Mouse (Mus musculus) heart, postnatal 0 days (tissue): ENCODE results near the gene Tgfbr2. TPM values are rescaled to one million over a fixed set of nuclear protein-coding genes. Genes with fewer than 3 reads are reported as not detected.

Source experiments
- ATAC-seq: fragments of 200-750 bp; cut with Nextera tagmentation; 2 replicates; pipeline ENCODE4 v1.8.0; 2017; ENCODE audit warnings: low read depth, moderate number of reproducible peaks, moderate library complexity; ENCODE audit not compliant: insufficient read depth
- DNase-seq: peaks from one replicate; pipeline ENCODE4 v3.0.0-alpha.2; 2016; ENCODE audit warnings: low spot score
- H3K27ac ChIP-seq: fragments of 300-500 bp; sonication (generic); 2 replicates; pipeline ENCODE4 v1.5.1; 2014; ENCODE audit warnings: low read depth, mild to moderate bottlenecking
- H3K27me3 ChIP-seq: fragments of 300-500 bp; sonication (generic); 2 replicates; pipeline ENCODE4 v1.6.1; 2014; ENCODE audit warnings: low read length, mixed read lengths; ENCODE audit not compliant: control insufficient read depth, insufficient read depth
- H3K36me3 ChIP-seq: fragments of 300-500 bp; sonication (generic); replicated peaks from 2 replicates; pipeline ENCODE4 v1.6.1; 2014; ENCODE audit warnings: low read length, mixed read lengths; ENCODE audit not compliant: control insufficient read depth, insufficient read depth
- H3K4me1 ChIP-seq: fragments of 300-500 bp; sonication (generic); 2 replicates; pipeline ENCODE4 v1.6.1; 2014; ENCODE audit warnings: antibody characterized with exemption; ENCODE audit not compliant: control insufficient read depth, insufficient read depth
- H3K4me2 ChIP-seq: fragments of 300-500 bp; sonication (generic); 2 replicates; pipeline ENCODE4 v1.6.1; 2014; ENCODE audit warnings: low read depth, mild to moderate bottlenecking, low read length, moderate library complexity
- H3K4me3 ChIP-seq: fragments of 300-500 bp; sonication (generic); 2 replicates; pipeline ENCODE4 v1.5.1; 2014; ENCODE audit warnings: low read depth, low read length
- H3K9ac ChIP-seq: fragments of 300-500 bp; sonication (generic); replicated peaks from 2 replicates; pipeline ENCODE4 v1.6.1; 2014; ENCODE audit warnings: low read depth, low read length, mixed read lengths
- H3K9me3 ChIP-seq: fragments of 300-500 bp; sonication (generic); replicated peaks from 2 replicates; pipeline ENCODE4 v1.6.1; 2016; ENCODE audit warnings: low read length; ENCODE audit not compliant: control insufficient read depth
- CTCF ChIP-seq: IDR thresholded peaks from 2 replicates; pipeline ENCODE4 v1.5.1; 2016; ENCODE audit warnings: antibody characterized with exemption, control low read depth, low read depth
- EP300 ChIP-seq: IDR thresholded peaks from 2 replicates; pipeline ENCODE4 v1.6.1; 2016; ENCODE audit warnings: antibody characterized with exemption, low read depth
- WGBS: fragments of 180-500 bp; shearing (Covaris S2); extraction: QIAGEN DNeasy Blood & Tissue Kit; methylation state at CpG from one replicate; pipeline ENCODE4 v1.1.7; 2014; 5-methylcytosine and 5-hydroxymethylcytosine counted together
- polyA plus RNA-seq: library from polyadenylated mRNA; unstranded; fragments of >200 nt; fragmentation: Nextera tagmentation; extraction: Ambion mirVana; gene quantifications from 2 replicates; pipeline ENCODE4 v1.2.1, GENCODE M21; 2015
- total RNA-seq: library from RNA; depleted of rRNA; stranded (reverse); fragments of >200 nt; gene quantifications from 2 replicates; pipeline ENCODE4 v1.2.3, GENCODE M21; 2014; ENCODE audit warnings: low replicate concordance

Gene Tgfbr2
- total and polyA plus RNA-seq, 2 experiments from 2014 or later = 16.0 to 70.8 TPM

DNA sequence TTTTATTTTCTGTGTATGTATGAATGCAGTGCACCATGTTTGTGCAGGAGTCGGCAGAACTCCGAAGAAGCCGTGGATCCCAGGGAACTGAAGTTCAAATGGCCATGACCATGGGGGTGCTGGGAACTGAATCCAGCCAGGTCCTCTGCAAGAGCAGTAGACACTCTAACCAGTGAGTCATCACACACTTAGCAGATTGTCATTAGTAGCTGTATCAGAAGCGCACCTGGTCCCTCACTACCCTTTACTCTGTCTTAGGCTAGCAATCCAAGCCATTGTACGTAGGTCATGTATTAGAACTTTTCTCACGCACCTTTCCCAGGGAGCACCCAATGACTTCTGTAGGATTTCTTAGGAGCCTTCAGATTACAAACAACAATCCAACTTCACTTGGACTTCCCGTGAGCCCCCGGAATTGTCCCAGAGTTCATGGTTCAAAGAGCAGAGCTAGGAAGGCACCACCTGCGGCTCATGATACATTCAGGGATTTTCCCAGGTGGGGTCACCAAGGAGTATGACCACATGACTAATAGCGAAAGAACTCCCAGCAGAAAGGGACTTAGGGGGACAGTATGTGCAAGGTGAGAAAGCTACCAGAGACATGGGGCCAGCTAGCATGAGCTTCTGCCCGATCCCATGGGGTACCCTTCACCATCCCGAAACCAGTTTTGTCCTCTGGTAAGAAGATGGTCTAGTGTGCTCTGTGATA, 17.8 kb upstream of the Tgfbr2 start:
- no peak overlapping the region for H3K27ac ChIP-seq
- no peaks in the 10 kb centered on the region for H3K36me3 ChIP-seq
- no peak overlapping the region for H3K9ac ChIP-seq
- no peak for TF ChIP-seq CTCF
- TF ChIP-seq EP300 = no peak
- H3K27me3 ChIP-seq = no peaks in the 10 kb centered on the region
- WGBS = 94% methylated on average over 12 of the region's 12 CpGs
- H3K4me3 ChIP-seq = no peak overlapping the region
- no peaks in the 10 kb centered on the region for H3K4me1 ChIP-seq
- H3K9me3 ChIP-seq = no peaks in the 10 kb centered on the region
- DNase-seq (no peak), ATAC-seq (no peak)
- no peak overlapping the region for H3K4me2 ChIP-seq

- H3K27me3 ChIP-seq = no peaks in the 10 kb centered on the region
- H3K4me3 ChIP-seq = no peak overlapping the region
- H3K9ac ChIP-seq = no peak overlapping the region
- no peak overlapping the region for H3K4me2 ChIP-seq
- ATAC-seq (no peak), DNase-seq (no peak)
- no peaks in the 10 kb centered on the region for H3K36me3 ChIP-seq
- 67% methylated on average over 7 of the region's 7 CpGs for WGBS
- H3K9me3 ChIP-seq = no peaks in the 10 kb centered on the region
- no peak for TF ChIP-seq CTCF
- TF ChIP-seq EP300 = no peak
- H3K27ac ChIP-seq = no peak overlapping the region
- H3K4me1 ChIP-seq = no peaks in the 10 kb centered on the region
Observed at GRCm38 (mm10) chr9:116192253-116192652, 17.1 kb upstream of the Tgfbr2 start.

- ATAC-seq (no peak), DNase-seq (no peak)
- H3K27me3 ChIP-seq = no peaks in the 10 kb centered on the region
- H3K36me3 ChIP-seq = no peaks in the 10 kb centered on the region
- no peak overlapping the region for H3K4me3 ChIP-seq
- no peaks in the 10 kb centered on the region for H3K9me3 ChIP-seq
- 83% methylated on average over 4 of the region's 4 CpGs for WGBS
- no peak overlapping the region for H3K4me2 ChIP-seq
- H3K4me1 ChIP-seq = no peaks in the 10 kb centered on the region
- TF ChIP-seq EP300 (no peak), CTCF (no peak)
- no peak overlapping the region for H3K27ac ChIP-seq
- H3K9ac ChIP-seq = no peak overlapping the region
Observed at GRCm38 (mm10) chr9:116189831-116190230, 14.7 kb upstream of the Tgfbr2 start.

- H3K27ac ChIP-seq = no peak overlapping the region
- H3K4me2 ChIP-seq = no peak overlapping the region
- TF ChIP-seq CTCF (no peak), EP300 (no peak)
- ATAC-seq (no peak), DNase-seq (no peak)
- H3K36me3 ChIP-seq = no peaks in the 10 kb centered on the region
- no peaks in the 10 kb centered on the region for H3K9me3 ChIP-seq
- no peaks in the 10 kb centered on the region for H3K4me1 ChIP-seq
- H3K4me3 ChIP-seq = no peak overlapping the region
- 61% methylated on average over 15 of the region's 15 CpGs for WGBS
- H3K9ac ChIP-seq = no peak overlapping the region
- no peaks in the 10 kb centered on the region for H3K27me3 ChIP-seq
Observed at GRCm38 (mm10) chr9:116188952-116189666, 13.9 kb upstream of the Tgfbr2 start.

DNA sequence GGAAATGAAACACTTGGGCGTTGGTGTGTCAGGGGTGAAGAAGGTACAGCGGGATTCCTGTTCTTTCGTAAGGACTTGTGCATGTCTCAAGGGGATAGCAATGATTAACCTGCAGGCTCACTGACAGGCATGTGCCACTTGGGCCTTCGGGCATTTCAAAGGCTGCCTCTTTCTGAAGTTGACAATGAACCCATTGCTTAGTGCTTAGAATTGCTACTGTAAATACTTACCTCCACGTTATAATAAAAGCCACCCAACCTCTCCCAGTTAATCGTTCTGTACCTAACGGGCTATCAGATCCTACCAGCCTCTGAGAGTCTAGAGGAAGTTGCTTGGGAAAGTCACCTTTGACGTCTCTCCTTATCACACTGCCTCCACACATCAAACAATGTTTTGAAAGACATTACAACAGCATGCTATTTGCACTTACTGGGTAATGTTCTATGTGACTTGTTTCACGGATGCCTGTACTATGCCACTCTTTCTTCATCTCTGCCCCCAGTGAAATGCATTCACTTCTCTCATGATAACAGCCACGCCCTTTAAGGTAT, 12.1 kb upstream of the Tgfbr2 start:
- ATAC-seq (no peak), DNase-seq (no peak)
- whole genome bisulfite sequencing = 71% methylated on average over 10 of the region's 10 CpGs
- H3K36me3 ChIP-seq = no peaks in the 10 kb centered on the region
- TF ChIP-seq CTCF = no peak
- no peak for TF ChIP-seq EP300
- no peaks in the 10 kb centered on the region for H3K4me1 ChIP-seq
- H3K9me3 ChIP-seq = no peaks in the 10 kb centered on the region
- H3K4me2 ChIP-seq = no peak overlapping the region
- no peak overlapping the region for H3K4me3 ChIP-seq
- H3K27ac ChIP-seq = no peak overlapping the region
- no peak overlapping the region for H3K9ac ChIP-seq
- H3K27me3 ChIP-seq = no peaks in the 10 kb centered on the region
